Mouse (Mus musculus): ENCODE data around the gene Dcaf12. TPM values are rescaled to one million over a fixed set of nuclear protein-coding genes. Genes with fewer than 3 reads are reported as not detected.

Gene Dcaf12
- polyA plus RNA-seq, 1 experiment from 2014 or later = 67.5 TPM

GRCm38 (mm10) chr4:41307406-41307805 is 7.3 kb downstream of the Dcaf12 start:
- WGBS = 84% methylated on average over 6 of the region's 6 CpGs
- ATAC-seq (ENCODE audit: borderline replicate concordance, extremely low read depth, low FRiP score, low TSS enrichment) = no peak
- Histone ChIP-seq H3K4me2 (no peak overlapping the region), H3K36me3 (peaks cover 47% of the 10 kb centered on the region), H3K4me3 (no peak overlapping the region), H3K4me1 (peaks cover 3% of the 10 kb centered on the region; the same call in 1 of the 2 replicates), H3K27me3 (no peaks in the 10 kb centered on the region), H3K27ac (no peak overlapping the region), H3K9me3 (no peaks in the 10 kb centered on the region), H3K9ac (no peak overlapping the region)

- no peak for ATAC-seq (ENCODE audit: borderline replicate concordance, extremely low read depth, low FRiP score, low TSS enrichment)
- H3K4me1 ChIP-seq = no peaks in the 10 kb centered on the region
- peaks cover 63% of the 10 kb centered on the region for H3K36me3 ChIP-seq
Observed at GRCm38 (mm10) chr4:41304302-41304701, 10.4 kb downstream of the Dcaf12 start.

GRCm38 (mm10) chr4:41303671-41304070 is 11.0 kb downstream of the Dcaf12 start:
- WGBS = 83% methylated on average over 7 of the region's 7 CpGs
- Histone ChIP-seq H3K4me2 (no peak overlapping the region), H3K27me3 (no peaks in the 10 kb centered on the region), H3K4me1 (no peaks in the 10 kb centered on the region), H3K9me3 (no peaks in the 10 kb centered on the region), H3K9ac (no peak overlapping the region), H3K4me3 (no peak overlapping the region), H3K36me3 (peaks cover 63% of the 10 kb centered on the region), H3K27ac (no peak overlapping the region)
- ATAC-seq (ENCODE audit: borderline replicate concordance, extremely low read depth, low FRiP score, low TSS enrichment) = no peak

More at GRCm38 (mm10) chr4:41304302-41304701, 10.4 kb downstream of the Dcaf12 start:
- Histone ChIP-seq H3K9me3 (no peaks in the 10 kb centered on the region), H3K4me3 (no peak overlapping the region), H3K27ac (no peak overlapping the region), H3K9ac (no peak overlapping the region), H3K27me3 (no peaks in the 10 kb centered on the region), H3K4me2 (no peak overlapping the region)
- WGBS = 72% methylated on average over 3 of the region's 3 CpGs

- H3K9ac ChIP-seq = no peak overlapping the region
- no peak overlapping the region for H3K27ac ChIP-seq
- H3K9me3 ChIP-seq = no peaks in the 10 kb centered on the region
- peaks cover 85% of the 10 kb centered on the region for H3K36me3 ChIP-seq
- no peak overlapping the region for H3K4me3 ChIP-seq
- no peaks in the 10 kb centered on the region for H3K4me1 ChIP-seq
- ATAC-seq (ENCODE audit: borderline replicate concordance, extremely low read depth, low FRiP score, low TSS enrichment) = no peak
- WGBS = 92% methylated on average over 5 of the region's 5 CpGs
- no peak overlapping the region for H3K4me2 ChIP-seq
- H3K27me3 ChIP-seq = no peaks in the 10 kb centered on the region
Observed at GRCm38 (mm10) chr4:41298976-41299375, 15.7 kb downstream of the Dcaf12 start.

GRCm38 (mm10) chr4:41295960-41296359 is 18.7 kb downstream of the Dcaf12 start:
- Histone ChIP-seq H3K9me3 (no peaks in the 10 kb centered on the region), H3K4me3 (no peak overlapping the region), H3K9ac (no peak overlapping the region), H3K27me3 (no peaks in the 10 kb centered on the region), H3K27ac (no peak overlapping the region), H3K36me3 (peaks cover 94% of the 10 kb centered on the region), H3K4me2 (no peak overlapping the region), H3K4me1 (no peaks in the 10 kb centered on the region)
- WGBS = 95% methylated on average over 7 of the region's 7 CpGs
- no peak for ATAC-seq (ENCODE audit: borderline replicate concordance, extremely low read depth, low FRiP score, low TSS enrichment)

GRCm38 (mm10) chr4:41295507-41295906 is 19.2 kb downstream of the Dcaf12 start:
- Histone ChIP-seq H3K36me3 (peaks cover 90% of the 10 kb centered on the region), H3K4me3 (no peak overlapping the region), H3K27me3 (no peaks in the 10 kb centered on the region), H3K9ac (no peak overlapping the region), H3K9me3 (no peaks in the 10 kb centered on the region), H3K27ac (no peak overlapping the region), H3K4me2 (no peak overlapping the region), H3K4me1 (no peaks in the 10 kb centered on the region)
- 92% methylated on average over 11 of the region's 11 CpGs for WGBS
- ATAC-seq (ENCODE audit: borderline replicate concordance, extremely low read depth, low FRiP score, low TSS enrichment) = no peak

GRCm38 (mm10) chr4:41293907-41294306 is 20.8 kb downstream of the Dcaf12 start:
- H3K9ac ChIP-seq = no peak overlapping the region
- no peak overlapping the region for H3K4me2 ChIP-seq
- H3K27me3 ChIP-seq = no peaks in the 10 kb centered on the region
- H3K9me3 ChIP-seq = no peaks in the 10 kb centered on the region
- no peaks in the 10 kb centered on the region for H3K4me1 ChIP-seq
- WGBS = 82% methylated on average over 4 of the region's 4 CpGs
- no peak overlapping the region for H3K4me3 ChIP-seq
- no peak overlapping the region for H3K27ac ChIP-seq
- ATAC-seq (ENCODE audit: borderline replicate concordance, extremely low read depth, low FRiP score, low TSS enrichment) = no peak
- peaks cover 74% of the 10 kb centered on the region for H3K36me3 ChIP-seq

- Histone ChIP-seq H3K4me2 (no peak overlapping the region), H3K9me3 (no peaks in the 10 kb centered on the region), H3K4me1 (peaks cover 3% of the 10 kb centered on the region; the same call in 1 of the 2 replicates), H3K27me3 (no peaks in the 10 kb centered on the region), H3K36me3 (peaks cover 38% of the 10 kb centered on the region), H3K4me3 (no peak overlapping the region), H3K9ac (no peak overlapping the region), H3K27ac (no peak overlapping the region)
- WGBS = 82% methylated on average over 7 of the region's 7 CpGs
- no peak for ATAC-seq (ENCODE audit: borderline replicate concordance, extremely low read depth, low FRiP score, low TSS enrichment)
Observed at GRCm38 (mm10) chr4:41289802-41290201, 24.9 kb downstream of the Dcaf12 start.

GRCm38 (mm10) chr4:41286420-41286819 is 28.3 kb downstream of the Dcaf12 start:
- 15% methylated on average over 3 of the region's 3 CpGs for WGBS
- Histone ChIP-seq H3K27me3 (no peaks in the 10 kb centered on the region), H3K36me3 (peaks cover 6% of the 10 kb centered on the region), H3K4me1 (peaks cover 3% of the 10 kb centered on the region; the same call in 1 of the 2 replicates), H3K4me2 (no peak overlapping the region), H3K4me3 (no peak overlapping the region), H3K9me3 (no peaks in the 10 kb centered on the region), H3K9ac (no peak overlapping the region), H3K27ac (no peak overlapping the region)
- ATAC-seq (ENCODE audit: borderline replicate concordance, extremely low read depth, low FRiP score, low TSS enrichment) = no peak

GRCm38 (mm10) chr4:41284087-41284486 is 30.6 kb downstream of the Dcaf12 start:
- Histone ChIP-seq H3K4me2 (no peak overlapping the region), H3K4me1 (peaks cover 3% of the 10 kb centered on the region; the same call in 1 of the 2 replicates), H3K27ac (peak overlapping the region; percentile 85), H3K36me3 (no peaks in the 10 kb centered on the region), H3K4me3 (no peak overlapping the region), H3K9me3 (no peaks in the 10 kb centered on the region), H3K9ac (no peak overlapping the region), H3K27me3 (no peaks in the 10 kb centered on the region)
- 54% methylated on average over 2 of the region's 2 CpGs for WGBS
- ATAC-seq (ENCODE audit: borderline replicate concordance, extremely low read depth, low FRiP score, low TSS enrichment) = peak; percentile 73; the same call in 1 of the 2 replicates

GRCm38 (mm10) chr4:41275927-41276326 is 38.8 kb downstream of the Dcaf12 start:
- Histone ChIP-seq H3K27ac (peak overlapping the region; percentile 95), H3K4me1 (peaks cover 29% of the 10 kb centered on the region), H3K9ac (peak overlapping the region; percentile 95), H3K27me3 (no peaks in the 10 kb centered on the region), H3K4me3 (peak overlapping the region; percentile 93), H3K4me2 (peak overlapping the region; percentile 61), H3K36me3 (no peaks in the 10 kb centered on the region), H3K9me3 (no peaks in the 10 kb centered on the region)
- ATAC-seq (ENCODE audit: borderline replicate concordance, extremely low read depth, low FRiP score, low TSS enrichment) = no peak
- 45% methylated on average over 5 of the region's 5 CpGs for WGBS

- Histone ChIP-seq H3K27me3 (no peaks in the 10 kb centered on the region), H3K9me3 (no peaks in the 10 kb centered on the region), H3K4me3 (peak within 1 kb of the TSS; percentile 93), H3K4me2 (peak within 1 kb of the TSS; percentile 69), H3K4me1 (peaks cover 29% of the 10 kb centered on the region), H3K9ac (peak within 1 kb of the TSS; percentile 95), H3K27ac (peak within 1 kb of the TSS; percentile 95), H3K36me3 (peaks cover 5% of the 10 kb centered on the region; the same call in 1 of the 2 replicates)
- under 1% methylated on average over 60 of the region's 60 CpGs for WGBS
- peak; percentile 97 for ATAC-seq (ENCODE audit: borderline replicate concordance, extremely low read depth, low FRiP score, low TSS enrichment)
Observed at GRCm38 (mm10) chr4:41274980-41275850, 39.5 kb downstream of the Dcaf12 start, which contains the start of gene Ubap2. TSS of gene Ubap2 (minus strand) at chr4:41275144.

Data from lung, embryonic 15.5 days (tissue).